Mouse (Mus musculus) heart, postnatal 0 days (tissue): ENCODE results near the gene St6galnac3.

Experiments
- CTCF ChIP-seq: IDR thresholded peaks from 2 replicates; pipeline ENCODE4 v1.5.1; 2016; ENCODE audit warnings: antibody characterized with exemption, control low read depth, low read depth
- EP300 ChIP-seq: IDR thresholded peaks from 2 replicates; pipeline ENCODE4 v1.6.1; 2016; ENCODE audit warnings: antibody characterized with exemption, low read depth

- TF ChIP-seq CTCF, result no peak
- no peak for TF ChIP-seq EP300
These were observed 82.1 kb downstream of the St6galnac3 start for GRCm38 (mm10) chr3:153642826-153643225.
